Mouse (Mus musculus): ENCODE measurements around the gene Cpa5. TPM values are rescaled to one million over a fixed set of nuclear protein-coding genes. Genes with fewer than 3 reads are reported as not detected.

Cpa5 gene
- 0.18 TPM in 1 of 2 replicates, not detected in the other for polyA plus RNA-seq (2015; fragmentation: Nextera tagmentation; extraction: Ambion mirVana)

DNA sequence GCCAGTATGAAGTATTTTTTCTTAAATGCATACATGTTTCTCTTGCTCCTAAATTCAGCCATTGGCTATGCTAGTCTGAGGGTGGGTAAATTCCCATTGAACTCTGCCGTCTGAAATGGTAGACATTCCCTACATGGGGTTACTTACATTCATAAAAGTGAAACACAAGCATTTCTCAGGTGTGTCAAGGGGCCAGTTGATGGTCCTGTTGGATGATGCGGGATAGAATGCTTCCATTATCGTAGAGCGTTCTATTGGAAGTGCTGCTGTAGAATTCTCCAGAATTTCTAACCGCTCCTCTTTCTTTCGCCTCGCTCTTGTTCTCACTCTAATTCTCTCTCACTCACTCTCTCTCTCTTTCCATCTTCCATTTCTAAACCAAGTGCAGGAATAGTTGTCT lies at the start of gene Cpa5:
Gene Cpa5, plus strand, starts transcription at position 301 of the 400 bp plus-strand sequence.
- 96% methylated on average over 7 of the region's 7 CpGs for WGBS
- H3K4me2 ChIP-seq = no peak within 1 kb of the TSS
- H3K9ac ChIP-seq = no peak within 1 kb of the TSS
- H3K4me3 ChIP-seq = no peak within 1 kb of the TSS
- H3K36me3 ChIP-seq = no peaks in the 10 kb centered on the region
- no peaks in the 10 kb centered on the region for H3K4me1 ChIP-seq
- H3K27ac ChIP-seq = no peak within 1 kb of the TSS
- H3K27me3 ChIP-seq = no peaks in the 10 kb centered on the region
- H3K9me3 ChIP-seq = no peaks in the 10 kb centered on the region
- no peak for ATAC-seq (ENCODE audit: borderline replicate concordance, extremely low read depth, low FRiP score, low TSS enrichment)

GRCm38 (mm10) chr6:30562132-30562531 lies 48.7 kb upstream of the Cpa5 start:
- no peak for ATAC-seq (ENCODE audit: borderline replicate concordance, extremely low read depth, low FRiP score, low TSS enrichment)
- 64% methylated on average over 4 of the region's 4 CpGs for WGBS
- no peaks in the 10 kb centered on the region for H3K27me3 ChIP-seq
- H3K4me3 ChIP-seq = no peak overlapping the region
- H3K9me3 ChIP-seq = no peaks in the 10 kb centered on the region
- H3K4me1 ChIP-seq = no peaks in the 10 kb centered on the region
- H3K27ac ChIP-seq = no peak overlapping the region
- no peak overlapping the region for H3K9ac ChIP-seq
- no peak overlapping the region for H3K4me2 ChIP-seq
- no peaks in the 10 kb centered on the region for H3K36me3 ChIP-seq

DNA sequence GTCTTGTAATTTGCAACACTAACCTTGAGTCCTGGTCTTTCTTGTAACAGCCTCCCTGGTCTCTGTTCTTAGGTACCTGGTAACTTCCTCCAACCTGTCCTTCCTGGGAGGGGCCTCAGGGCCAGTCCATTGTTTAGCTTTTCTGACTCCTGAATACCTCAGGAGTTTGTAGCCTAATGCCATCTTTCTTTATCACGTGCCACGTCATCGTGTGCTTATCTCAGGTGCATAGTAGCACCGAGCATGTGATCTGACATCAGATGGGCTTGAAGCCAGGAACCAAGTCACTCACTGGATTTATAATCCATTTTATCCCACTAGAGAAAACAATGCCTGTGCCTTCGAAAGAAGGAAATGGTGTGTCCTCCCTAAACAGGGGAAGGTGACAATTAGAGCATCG lies 47.2 kb upstream of the Cpa5 start:
- no peak for ATAC-seq (ENCODE audit: borderline replicate concordance, extremely low read depth, low FRiP score, low TSS enrichment)
- Histone ChIP-seq H3K9ac (no peak overlapping the region), H3K36me3 (no peaks in the 10 kb centered on the region), H3K27ac (no peak overlapping the region), H3K27me3 (no peaks in the 10 kb centered on the region), H3K4me1 (no peaks in the 10 kb centered on the region), H3K4me2 (no peak overlapping the region), H3K9me3 (no peaks in the 10 kb centered on the region), H3K4me3 (no peak overlapping the region)
- 47% methylated on average over 6 of the region's 6 CpGs for WGBS

DNA sequence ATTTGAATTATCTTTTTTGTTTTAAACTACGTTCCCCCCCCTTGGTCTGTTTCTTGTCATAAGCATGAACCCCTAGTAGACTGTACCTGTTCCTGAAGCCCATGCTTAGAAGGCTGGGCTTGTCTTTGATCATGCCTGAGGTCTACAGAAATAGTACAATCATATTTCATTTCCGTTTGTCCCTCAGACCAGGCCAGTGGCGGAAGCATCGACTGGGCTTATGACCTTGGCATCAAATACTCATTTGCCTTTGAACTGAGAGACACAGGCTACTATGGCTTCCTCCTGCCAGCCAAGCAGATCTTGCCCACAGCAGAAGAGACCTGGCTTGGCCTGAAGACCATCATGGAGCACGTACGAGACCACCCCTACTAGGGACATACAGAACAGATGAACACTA lies 46.8 kb upstream of the Cpa5 start:
- Histone ChIP-seq H3K9me3 (no peaks in the 10 kb centered on the region), H3K4me3 (no peak overlapping the region), H3K4me2 (no peak overlapping the region), H3K9ac (no peak overlapping the region), H3K27me3 (no peaks in the 10 kb centered on the region), H3K4me1 (no peaks in the 10 kb centered on the region), H3K27ac (no peak overlapping the region), H3K36me3 (no peaks in the 10 kb centered on the region)
- no peak for ATAC-seq (ENCODE audit: borderline replicate concordance, extremely low read depth, low FRiP score, low TSS enrichment)
- 85% methylated on average over 6 of the region's 6 CpGs for WGBS

DNA sequence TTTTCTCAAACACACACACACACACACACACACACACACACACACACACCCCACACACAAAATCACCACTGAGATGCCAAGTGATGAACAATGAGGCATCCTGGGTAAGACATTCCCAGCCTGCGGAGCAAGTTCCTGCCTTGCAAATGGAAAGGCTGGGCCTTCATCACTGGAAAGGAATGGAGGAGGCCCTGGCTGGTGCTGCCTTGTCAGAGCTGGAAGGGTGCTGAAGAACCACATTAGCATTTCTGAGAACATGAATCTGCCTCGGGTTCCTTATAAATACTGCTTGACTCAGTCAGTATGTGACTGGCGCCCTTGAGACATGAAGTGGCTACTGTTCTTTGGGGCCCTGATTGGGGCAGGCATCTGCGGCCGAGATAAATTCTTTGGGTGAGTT lies 42.7 kb upstream of the Cpa5 start, which contains the start of gene Cpa4:
Gene Cpa4, plus strand, starts transcription at position 301 of the 400 bp plus-strand sequence.
- no peak within 1 kb of the TSS for H3K27ac ChIP-seq
- no peak within 1 kb of the TSS for H3K9ac ChIP-seq
- H3K4me1 ChIP-seq = peaks cover 6% of the 10 kb centered on the region
- 42% methylated on average over 5 of the region's 5 CpGs for WGBS
- no peak for ATAC-seq (ENCODE audit: borderline replicate concordance, extremely low read depth, low FRiP score, low TSS enrichment)
- no peaks in the 10 kb centered on the region for H3K36me3 ChIP-seq
- no peaks in the 10 kb centered on the region for H3K27me3 ChIP-seq
- no peak within 1 kb of the TSS for H3K4me3 ChIP-seq
- no peaks in the 10 kb centered on the region for H3K9me3 ChIP-seq
- no peak within 1 kb of the TSS for H3K4me2 ChIP-seq

GRCm38 (mm10) chr6:30569331-30569730 lies 41.5 kb upstream of the Cpa5 start:
- H3K9ac ChIP-seq = no peak overlapping the region
- no peaks in the 10 kb centered on the region for H3K36me3 ChIP-seq
- H3K27ac ChIP-seq = no peak overlapping the region
- H3K4me3 ChIP-seq = no peak overlapping the region
- H3K4me2 ChIP-seq = no peak overlapping the region
- no peaks in the 10 kb centered on the region for H3K9me3 ChIP-seq
- ATAC-seq (ENCODE audit: borderline replicate concordance, extremely low read depth, low FRiP score, low TSS enrichment) = no peak
- WGBS = 84% methylated on average over 10 of the region's 10 CpGs
- peaks cover 8% of the 10 kb centered on the region for H3K4me1 ChIP-seq
- no peaks in the 10 kb centered on the region for H3K27me3 ChIP-seq

DNA sequence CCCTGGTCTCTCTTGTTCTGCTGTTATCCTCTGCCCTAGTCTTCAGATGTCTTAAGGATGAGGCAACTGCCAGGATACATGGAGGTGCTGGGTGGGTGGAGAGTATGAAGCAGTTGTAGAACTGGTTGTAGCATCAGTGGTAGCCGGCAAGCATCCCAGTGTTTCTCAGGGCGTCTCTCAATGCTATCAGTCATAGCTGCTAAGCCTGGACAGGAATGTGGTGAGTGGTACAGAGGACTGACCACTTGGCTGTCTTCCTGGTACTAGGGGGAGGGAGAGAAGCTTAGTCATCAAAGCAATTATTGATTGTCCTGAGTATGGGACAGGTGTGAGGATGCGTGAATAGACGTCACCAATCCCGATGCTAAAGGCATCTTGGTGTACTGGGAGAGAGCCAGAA lies 40.8 kb upstream of the Cpa5 start:
- H3K4me3 ChIP-seq = no peak overlapping the region
- no peaks in the 10 kb centered on the region for H3K36me3 ChIP-seq
- ATAC-seq (ENCODE audit: borderline replicate concordance, extremely low read depth, low FRiP score, low TSS enrichment) = no peak; the same call in 1 of the 2 replicates
- 75% methylated on average over 5 of the region's 5 CpGs for WGBS
- H3K4me1 ChIP-seq = peaks cover 8% of the 10 kb centered on the region
- no peaks in the 10 kb centered on the region for H3K27me3 ChIP-seq
- no peak overlapping the region for H3K4me2 ChIP-seq
- H3K27ac ChIP-seq = no peak overlapping the region
- H3K9me3 ChIP-seq = no peaks in the 10 kb centered on the region
- no peak overlapping the region for H3K9ac ChIP-seq

GRCm38 (mm10) chr6:30572456-30573311 lies 38.1 kb upstream of the Cpa5 start:
- no peaks in the 10 kb centered on the region for H3K9me3 ChIP-seq
- H3K27ac ChIP-seq = peak overlapping the region; percentile 30; the same call in 1 of the 2 replicates
- H3K4me1 ChIP-seq = peaks cover 8% of the 10 kb centered on the region
- no peak overlapping the region for H3K4me3 ChIP-seq
- H3K4me2 ChIP-seq = peak overlapping the region; percentile 7; the same call in 1 of the 2 replicates
- 43% methylated on average over 20 of the region's 20 CpGs for WGBS
- H3K9ac ChIP-seq = no peak overlapping the region
- H3K27me3 ChIP-seq = no peaks in the 10 kb centered on the region
- peak; percentile 77 for ATAC-seq (ENCODE audit: borderline replicate concordance, extremely low read depth, low FRiP score, low TSS enrichment)
- H3K36me3 ChIP-seq = no peaks in the 10 kb centered on the region

DNA sequence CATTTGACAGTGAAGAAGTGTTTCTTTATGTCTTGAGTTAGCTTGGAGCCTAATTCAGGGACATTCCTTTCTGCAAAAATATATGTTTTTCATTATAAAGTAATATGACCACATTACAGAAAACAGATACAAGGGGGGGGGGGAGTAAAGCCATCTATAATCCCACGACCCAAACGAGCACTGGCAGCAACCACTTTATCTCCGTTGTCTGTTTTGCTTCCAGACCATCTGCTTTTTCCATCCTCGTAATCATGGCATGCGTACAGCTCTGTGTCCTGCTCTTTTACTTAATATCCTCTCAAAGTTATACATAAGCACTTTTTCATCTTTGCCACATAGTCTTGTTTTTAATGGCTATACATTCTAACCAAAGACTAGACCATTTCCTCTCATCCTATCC lies 37.4 kb upstream of the Cpa5 start:
- no peaks in the 10 kb centered on the region for H3K9me3 ChIP-seq
- no peak overlapping the region for H3K9ac ChIP-seq
- no peaks in the 10 kb centered on the region for H3K36me3 ChIP-seq
- H3K4me3 ChIP-seq = no peak overlapping the region
- WGBS = 65% methylated on average over 5 of the region's 5 CpGs
- H3K27ac ChIP-seq = 0 out of 2 replicates have a peak overlapping the region, but pooled peaks have one; percentile 30
- peaks cover 8% of the 10 kb centered on the region for H3K4me1 ChIP-seq
- no peak overlapping the region for H3K4me2 ChIP-seq
- no peak for ATAC-seq (ENCODE audit: borderline replicate concordance, extremely low read depth, low FRiP score, low TSS enrichment)
- H3K27me3 ChIP-seq = no peaks in the 10 kb centered on the region

DNA sequence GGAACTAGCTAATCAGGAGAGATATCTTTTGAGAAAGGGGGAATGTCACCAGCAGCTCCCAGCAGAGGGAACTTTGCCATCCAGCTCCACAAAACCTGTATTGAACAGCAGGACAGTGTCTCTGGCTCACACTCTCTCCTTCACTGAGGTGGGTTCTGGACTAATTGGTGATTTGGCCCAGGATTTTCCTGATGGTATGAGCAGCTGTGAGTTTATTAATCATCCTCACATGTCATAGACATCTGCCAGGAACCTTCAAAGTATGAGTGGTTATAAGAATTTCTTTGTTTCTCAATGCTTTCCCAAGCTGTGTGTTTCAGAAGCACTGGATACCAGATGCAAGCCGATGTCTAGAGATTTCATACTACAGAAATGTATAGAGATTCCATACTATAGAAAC lies 35.9 kb upstream of the Cpa5 start:
- no peak for ATAC-seq (ENCODE audit: borderline replicate concordance, extremely low read depth, low FRiP score, low TSS enrichment)
- no peak overlapping the region for H3K4me3 ChIP-seq
- no peak overlapping the region for H3K9ac ChIP-seq
- no peak overlapping the region for H3K27ac ChIP-seq
- H3K4me2 ChIP-seq = no peak overlapping the region
- H3K9me3 ChIP-seq = no peaks in the 10 kb centered on the region
- no peaks in the 10 kb centered on the region for H3K36me3 ChIP-seq
- H3K27me3 ChIP-seq = no peaks in the 10 kb centered on the region
- peaks cover 9% of the 10 kb centered on the region for H3K4me1 ChIP-seq
- WGBS = 72% methylated on average over 1 of the region's 1 CpGs

DNA sequence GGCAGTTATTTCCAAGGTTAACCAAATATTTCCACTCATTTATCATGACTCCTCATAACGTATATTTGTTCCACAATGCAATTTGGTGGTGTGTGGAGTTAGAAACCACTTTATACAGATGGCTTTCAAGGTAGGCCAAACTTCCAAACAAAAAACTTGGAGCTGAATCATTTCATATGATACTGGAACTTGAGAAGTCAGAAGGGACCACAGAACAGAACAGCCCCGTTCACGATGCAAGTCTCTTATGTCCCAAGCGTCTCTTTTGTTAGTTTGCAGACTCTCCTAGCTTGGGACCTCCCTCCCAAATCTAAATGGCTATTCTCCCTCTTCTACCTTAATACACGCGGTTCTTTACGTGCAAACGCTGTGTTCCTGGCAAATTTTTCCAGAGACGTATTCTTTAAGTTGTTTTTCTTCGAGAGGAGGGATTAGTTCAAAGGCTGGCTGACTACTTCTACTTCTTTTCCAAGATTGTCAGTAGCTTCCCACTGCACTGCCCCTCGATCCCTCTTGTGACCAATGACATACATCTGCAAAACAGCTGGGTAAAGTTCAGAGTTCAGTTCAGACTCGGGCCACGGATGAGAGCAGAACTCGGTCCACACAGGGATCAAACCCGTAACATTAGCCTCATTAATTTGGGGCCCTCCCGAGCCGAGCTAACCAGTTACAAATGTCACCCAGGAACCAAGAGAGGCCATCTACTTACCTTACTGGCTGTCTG lies 34.2 kb upstream of the Cpa5 start:
- Histone ChIP-seq H3K4me1 (peaks cover 13% of the 10 kb centered on the region), H3K9ac (no peak overlapping the region), H3K4me3 (no peak overlapping the region), H3K9me3 (no peaks in the 10 kb centered on the region), H3K27me3 (no peaks in the 10 kb centered on the region), H3K4me2 (no peak overlapping the region), H3K36me3 (no peaks in the 10 kb centered on the region), H3K27ac (no peak overlapping the region)
- ATAC-seq (ENCODE audit: borderline replicate concordance, extremely low read depth, low FRiP score, low TSS enrichment) = no peak
- 56% methylated on average over 17 of the region's 17 CpGs for WGBS
